Mouse (Mus musculus): ENCODE data around the gene Stk33. TPM values are rescaled to one million over a fixed set of nuclear protein-coding genes. Genes with fewer than 3 reads are reported as not detected.

Stk33 gene
- polyA plus RNA-seq (2014; fragmentation: Illumina TruSeq; extraction: RNeasy Lipid Tissue Mini Kit (QIAGEN cat#74804); ENCODE audit: low read depth, low replicate concordance) = not detected

GRCm38 (mm10) chr7:109438781-109439591 is at the start of gene Stk33:
Gene Stk33 (minus strand): TSS chr7:109439081.

Other genes with a start within 250 kb of the Stk33 start
- gene Trim66, start 69.1 kb upstream of the Stk33 start, polyA plus RNA-seq (2014; fragmentation: Illumina TruSeq; extraction: RNeasy Lipid Tissue Mini Kit (QIAGEN cat#74804); ENCODE audit: low read depth, low replicate concordance) = not detected
- gene Rpl27a, start 80.1 kb upstream of the Stk33 start, polyA plus RNA-seq (2014; fragmentation: Illumina TruSeq; extraction: RNeasy Lipid Tissue Mini Kit (QIAGEN cat#74804); ENCODE audit: low read depth, low replicate concordance) = 93.0 TPM